Mouse (Mus musculus) neural tube, embryonic 13.5 days (tissue): ENCODE measurements around the gene Grm3. TPM values are rescaled to one million over a fixed set of nuclear protein-coding genes. Genes with fewer than 3 reads are reported as not detected.

Experiments
- ATAC-seq: fragments of 200-750 bp; cut with Nextera tagmentation; 2 replicates; pipeline ENCODE4 v1.8.0; 2017; ENCODE audit warnings: low read depth, mild to moderate bottlenecking, moderate TSS enrichment, moderate library complexity
- H3K27ac ChIP-seq: fragments of 300-500 bp; sonication (generic); replicated peaks from 2 replicates; pipeline ENCODE4 v1.5.1; 2015; ENCODE audit warnings: moderate library complexity, mild to moderate bottlenecking, inconsistent platforms
- H3K27me3 ChIP-seq: fragments of 300-500 bp; sonication (generic); 2 replicates; pipeline ENCODE4 v1.6.1; 2015; ENCODE audit warnings: mild to moderate bottlenecking, inconsistent platforms
- H3K36me3 ChIP-seq: fragments of 300-500 bp; sonication (generic); 2 replicates; pipeline ENCODE4 v1.6.1; 2015; ENCODE audit warnings: mild to moderate bottlenecking, inconsistent platforms
- H3K4me1 ChIP-seq: fragments of 300-500 bp; sonication (generic); replicated peaks from 2 replicates; pipeline ENCODE4 v1.6.1; 2015; ENCODE audit warnings: inconsistent platforms
- H3K4me2 ChIP-seq: fragments of 300-500 bp; sonication (generic); 2 replicates; pipeline ENCODE4 v1.6.1; 2015; ENCODE audit warnings: inconsistent platforms, mild to moderate bottlenecking, moderate library complexity
- H3K4me3 ChIP-seq: fragments of 300-500 bp; sonication (generic); 2 replicates; pipeline ENCODE4 v1.5.1; 2015; ENCODE audit warnings: mild to moderate bottlenecking, inconsistent platforms
- H3K9ac ChIP-seq: fragments of 300-500 bp; sonication (generic); 2 replicates; pipeline ENCODE4 v1.6.1; 2015; ENCODE audit warnings: moderate library complexity, mild to moderate bottlenecking, inconsistent platforms
- H3K9me3 ChIP-seq: fragments of 300-500 bp; sonication (generic); 2 replicates; pipeline ENCODE4 v1.6.1; 2016; ENCODE audit warnings: inconsistent platforms
- WGBS: fragments of 180-500 bp; shearing (Covaris S2); methylation state at CpG from one replicate; pipeline ENCODE4 v1.1.7; 2015; 5-methylcytosine and 5-hydroxymethylcytosine counted together
- polyA plus RNA-seq: library from polyadenylated mRNA; unstranded; fragments of >200 nt; fragmentation: Nextera tagmentation; extraction: Ambion mirVana; gene quantifications from 2 replicates; pipeline ENCODE4 v1.2.1, GENCODE M21; 2015

Grm3 gene
- 21.1 and 22.5 TPM in 2 replicates for polyA plus RNA-seq

DNA sequence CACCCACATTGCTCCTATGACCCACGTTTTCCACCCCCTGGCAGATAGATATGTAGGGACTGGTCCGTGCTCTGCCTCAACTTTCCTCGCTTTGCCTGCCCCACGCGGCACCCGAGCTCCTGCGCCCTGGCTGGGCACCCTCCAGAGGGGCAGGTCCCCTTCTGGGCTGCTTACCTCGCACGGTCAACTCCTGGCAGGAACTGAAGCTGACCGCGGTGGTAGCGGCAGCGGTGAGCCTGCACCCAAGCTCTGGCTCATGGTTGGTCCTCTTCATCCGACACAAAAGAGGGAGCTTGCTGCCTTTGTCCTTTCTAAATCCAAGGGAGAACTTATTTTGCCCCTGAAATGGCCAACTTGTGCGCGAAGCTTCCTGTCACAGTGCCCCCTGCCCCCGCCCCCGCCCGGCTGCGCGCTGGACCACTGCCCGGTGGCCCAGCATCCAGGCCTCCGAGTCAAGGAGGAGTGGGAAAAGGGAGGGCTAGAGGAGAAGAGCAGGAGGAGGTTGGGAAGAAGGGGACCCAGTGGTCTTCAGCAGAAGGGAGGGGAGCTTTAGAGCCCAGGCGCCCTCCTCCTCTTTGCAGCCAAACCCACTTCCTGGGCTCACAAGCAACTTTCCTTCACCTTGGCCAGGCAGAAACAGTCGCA, at the start of gene Grm3:
TSS of gene Grm3 (minus strand) at position 215 of the 645 bp plus-strand sequence.
- no peaks in the 10 kb centered on the region for H3K9me3 ChIP-seq
- H3K36me3 ChIP-seq = no peaks in the 10 kb centered on the region
- peak; percentile 77 for ATAC-seq
- H3K4me1 ChIP-seq = peaks cover 14% of the 10 kb centered on the region; the same call in 1 of the 2 replicates
- peak within 1 kb of the TSS; percentile 96 for H3K4me2 ChIP-seq
- peak within 1 kb of the TSS; percentile 68 for H3K4me3 ChIP-seq
- under 1% methylated on average over 25 of the region's 25 CpGs for WGBS
- peak within 1 kb of the TSS; percentile 84 for H3K9ac ChIP-seq
- H3K27me3 ChIP-seq = peaks cover 9% of the 10 kb centered on the region; the same call in 1 of the 2 replicates
- H3K27ac ChIP-seq = peak within 1 kb of the TSS; percentile 87

- no peak overlapping the region for H3K9ac ChIP-seq
- H3K4me1 ChIP-seq = no peaks in the 10 kb centered on the region
- H3K27me3 ChIP-seq = no peaks in the 10 kb centered on the region
- no peaks in the 10 kb centered on the region for H3K36me3 ChIP-seq
- H3K9me3 ChIP-seq = no peaks in the 10 kb centered on the region
- no peak overlapping the region for H3K4me2 ChIP-seq
- 79% methylated on average over 2 of the region's 2 CpGs for WGBS
- no peak for ATAC-seq
- no peak overlapping the region for H3K27ac ChIP-seq
- H3K4me3 ChIP-seq = no peak overlapping the region
Observed at GRCm38 (mm10) chr5:9755751-9756150, 30.8 kb upstream of the Grm3 start.

DNA sequence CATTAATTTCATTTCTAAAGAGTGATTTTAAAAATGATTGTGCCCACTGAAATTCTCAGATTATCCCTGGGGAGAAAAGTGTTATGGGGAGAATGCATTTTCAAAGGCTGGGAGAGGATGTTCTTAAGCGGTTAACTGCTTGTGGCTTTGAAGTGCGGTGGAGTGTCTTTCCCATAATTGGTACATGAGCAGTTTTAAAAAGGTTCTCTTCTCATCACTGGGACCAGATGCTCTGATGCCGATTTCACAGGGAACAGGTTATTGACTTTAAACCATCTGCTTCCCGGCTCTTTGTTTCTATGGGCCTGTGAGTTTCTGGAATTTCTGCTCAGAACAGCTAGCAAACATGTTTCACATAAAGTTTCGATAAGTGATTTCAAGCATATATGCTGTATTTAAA, 23.2 kb upstream of the Grm3 start:
- Histone ChIP-seq H3K9me3 (no peaks in the 10 kb centered on the region), H3K36me3 (no peaks in the 10 kb centered on the region), H3K27ac (no peak overlapping the region), H3K27me3 (no peaks in the 10 kb centered on the region), H3K9ac (no peak overlapping the region), H3K4me1 (no peaks in the 10 kb centered on the region), H3K4me2 (no peak overlapping the region), H3K4me3 (no peak overlapping the region)
- ATAC-seq = no peak
- 71% methylated on average over 5 of the region's 5 CpGs for WGBS

DNA sequence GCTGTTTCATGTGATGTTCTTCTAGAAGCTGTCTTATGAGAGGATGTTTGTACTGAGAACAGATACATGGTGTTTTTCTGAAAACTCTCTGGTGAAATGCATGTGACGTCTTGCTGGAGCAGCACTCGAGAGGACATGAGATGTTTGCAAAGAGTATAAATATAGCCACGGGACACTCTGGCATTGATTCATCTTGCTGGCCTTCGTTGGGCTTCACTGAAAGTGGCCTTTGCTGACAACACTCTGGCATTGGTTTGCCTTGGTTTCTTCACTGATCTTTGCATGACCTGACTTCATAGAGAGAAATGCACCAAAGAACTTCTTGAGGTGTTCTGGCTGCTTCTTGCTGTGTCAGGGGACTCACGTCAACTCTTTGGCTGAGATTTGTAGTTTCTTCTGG, 19.1 kb upstream of the Grm3 start:
- no peaks in the 10 kb centered on the region for H3K9me3 ChIP-seq
- H3K4me3 ChIP-seq = no peak overlapping the region
- no peak overlapping the region for H3K4me2 ChIP-seq
- no peaks in the 10 kb centered on the region for H3K36me3 ChIP-seq
- H3K9ac ChIP-seq = no peak overlapping the region
- 91% methylated on average over 5 of the region's 5 CpGs for WGBS
- H3K4me1 ChIP-seq = no peaks in the 10 kb centered on the region
- no peak for ATAC-seq
- H3K27me3 ChIP-seq = no peaks in the 10 kb centered on the region
- no peak overlapping the region for H3K27ac ChIP-seq

DNA sequence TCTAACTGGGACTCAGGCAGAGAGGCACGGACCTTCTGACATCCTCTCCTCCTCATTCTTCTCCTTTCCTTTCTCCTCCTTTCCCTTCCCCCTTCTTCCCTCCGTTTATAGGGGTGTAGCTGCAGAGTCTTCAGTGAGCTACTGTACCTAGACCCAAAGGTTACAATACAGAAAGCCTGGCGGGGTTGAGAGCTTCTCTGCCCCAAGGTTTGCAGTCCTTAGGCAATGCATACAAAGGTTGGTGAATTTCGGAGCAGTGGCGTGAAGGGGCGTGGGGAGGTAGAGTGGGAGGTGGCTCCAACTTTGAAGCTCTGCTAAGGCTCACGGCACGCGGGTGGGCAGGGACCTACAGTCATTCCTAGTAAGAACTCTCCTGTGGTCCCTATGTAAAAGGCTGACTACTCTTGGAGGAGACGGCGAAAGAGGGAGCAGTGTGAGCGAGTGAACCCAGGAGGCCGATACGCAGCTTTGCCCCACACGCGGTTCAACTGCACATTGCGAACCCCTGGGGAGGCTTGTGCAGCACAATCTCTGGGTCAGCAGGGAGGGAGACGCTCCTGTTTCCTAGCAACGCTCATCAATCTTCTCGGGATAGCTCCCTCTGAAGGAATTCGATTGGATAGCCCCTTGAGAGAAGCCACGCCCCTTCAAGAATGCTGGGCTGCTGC, 765 bp upstream of the Grm3 start:
- no peaks in the 10 kb centered on the region for H3K9me3 ChIP-seq
- H3K4me2 ChIP-seq = peak overlapping the region; percentile 96
- peak overlapping the region; percentile 84 for H3K9ac ChIP-seq
- ATAC-seq = peak; percentile 95
- WGBS = under 1% methylated on average over 22 of the region's 22 CpGs
- H3K27me3 ChIP-seq = peaks cover 9% of the 10 kb centered on the region; the same call in 1 of the 2 replicates
- peak overlapping the region; percentile 87 for H3K27ac ChIP-seq
- H3K4me3 ChIP-seq = peak overlapping the region; percentile 68
- no peaks in the 10 kb centered on the region for H3K36me3 ChIP-seq
- H3K4me1 ChIP-seq = peaks cover 14% of the 10 kb centered on the region; the same call in 1 of the 2 replicates

- H3K9me3 ChIP-seq = no peaks in the 10 kb centered on the region
- peaks cover 14% of the 10 kb centered on the region; the same call in 1 of the 2 replicates for H3K4me1 ChIP-seq
- 12% methylated on average over 13 of the region's 13 CpGs for WGBS
- peak overlapping the region; percentile 68 for H3K4me3 ChIP-seq
- peak overlapping the region; percentile 87 for H3K27ac ChIP-seq
- H3K4me2 ChIP-seq = peak overlapping the region; percentile 96
- peaks cover 9% of the 10 kb centered on the region; the same call in 1 of the 2 replicates for H3K27me3 ChIP-seq
- peak overlapping the region; percentile 84 for H3K9ac ChIP-seq
- ATAC-seq = peak; percentile 34
- no peaks in the 10 kb centered on the region for H3K36me3 ChIP-seq
Observed at GRCm38 (mm10) chr5:9724287-9724955, 549 bp downstream of the Grm3 start.

DNA sequence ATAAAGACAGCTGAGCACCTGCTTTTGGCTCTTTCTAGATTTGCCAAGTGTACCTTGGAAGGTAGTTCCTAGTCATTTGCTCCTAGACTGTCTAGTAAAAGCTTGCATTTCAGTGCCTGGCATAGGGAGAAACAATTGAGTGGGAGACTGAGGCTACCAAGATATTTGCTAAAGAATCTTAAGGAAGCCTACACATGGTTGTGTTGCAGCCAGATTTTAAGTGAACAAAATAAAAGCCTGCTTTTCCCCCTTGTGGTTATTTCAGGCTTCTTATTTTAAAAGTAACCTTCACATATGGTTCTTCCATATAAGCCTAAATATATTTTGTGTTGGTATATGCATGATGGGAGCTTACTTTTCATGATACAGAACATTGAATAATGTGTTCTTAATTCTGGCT, 3.8 kb downstream of the Grm3 start:
- ATAC-seq = no peak
- peaks cover 9% of the 10 kb centered on the region; the same call in 1 of the 2 replicates for H3K27me3 ChIP-seq
- H3K9me3 ChIP-seq = no peaks in the 10 kb centered on the region
- H3K4me1 ChIP-seq = peaks cover 14% of the 10 kb centered on the region; the same call in 1 of the 2 replicates
- no peak overlapping the region for H3K9ac ChIP-seq
- H3K4me2 ChIP-seq = 0 out of 2 replicates have a peak overlapping the region, but pooled peaks have one; percentile 1
- no peaks in the 10 kb centered on the region for H3K36me3 ChIP-seq
- no peak overlapping the region for H3K4me3 ChIP-seq
- H3K27ac ChIP-seq = no peak overlapping the region

- Histone ChIP-seq H3K27ac (no peak overlapping the region), H3K36me3 (no peaks in the 10 kb centered on the region), H3K9me3 (no peaks in the 10 kb centered on the region), H3K4me1 (no peaks in the 10 kb centered on the region), H3K4me3 (no peak overlapping the region), H3K27me3 (no peaks in the 10 kb centered on the region), H3K4me2 (no peak overlapping the region), H3K9ac (no peak overlapping the region)
- WGBS = 84% methylated on average over 5 of the region's 5 CpGs
- no peak for ATAC-seq
Observed at GRCm38 (mm10) chr5:9716295-9716694, 8.7 kb downstream of the Grm3 start.

DNA sequence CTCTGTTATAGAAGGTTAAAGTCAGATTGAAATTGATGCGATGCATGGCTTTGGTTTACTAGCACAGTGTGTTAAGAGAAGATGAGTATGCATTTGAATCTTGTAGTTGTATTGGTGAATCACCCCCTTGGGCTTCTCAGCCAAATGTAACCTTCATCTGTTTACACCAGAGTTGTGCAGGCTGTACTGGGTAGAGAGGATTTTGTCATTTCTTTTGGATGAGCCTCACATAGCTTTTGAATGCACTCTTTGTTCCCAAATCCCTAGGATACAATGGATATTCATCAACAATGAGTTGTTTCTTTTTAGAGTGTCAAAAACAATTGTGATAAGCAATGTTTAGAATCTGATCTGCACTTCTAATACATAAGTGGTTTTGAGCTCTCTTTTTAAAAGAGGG, 17.9 kb downstream of the Grm3 start:
- no peak for ATAC-seq
- H3K4me3 ChIP-seq = no peak overlapping the region
- H3K9ac ChIP-seq = no peak overlapping the region
- H3K9me3 ChIP-seq = no peaks in the 10 kb centered on the region
- H3K4me1 ChIP-seq = peaks cover 7% of the 10 kb centered on the region; the same call in 1 of the 2 replicates
- no peak overlapping the region for H3K27ac ChIP-seq
- no peaks in the 10 kb centered on the region for H3K27me3 ChIP-seq
- 94% methylated on average over 1 of the region's 1 CpGs for WGBS
- no peaks in the 10 kb centered on the region for H3K36me3 ChIP-seq
- H3K4me2 ChIP-seq = no peak overlapping the region

DNA sequence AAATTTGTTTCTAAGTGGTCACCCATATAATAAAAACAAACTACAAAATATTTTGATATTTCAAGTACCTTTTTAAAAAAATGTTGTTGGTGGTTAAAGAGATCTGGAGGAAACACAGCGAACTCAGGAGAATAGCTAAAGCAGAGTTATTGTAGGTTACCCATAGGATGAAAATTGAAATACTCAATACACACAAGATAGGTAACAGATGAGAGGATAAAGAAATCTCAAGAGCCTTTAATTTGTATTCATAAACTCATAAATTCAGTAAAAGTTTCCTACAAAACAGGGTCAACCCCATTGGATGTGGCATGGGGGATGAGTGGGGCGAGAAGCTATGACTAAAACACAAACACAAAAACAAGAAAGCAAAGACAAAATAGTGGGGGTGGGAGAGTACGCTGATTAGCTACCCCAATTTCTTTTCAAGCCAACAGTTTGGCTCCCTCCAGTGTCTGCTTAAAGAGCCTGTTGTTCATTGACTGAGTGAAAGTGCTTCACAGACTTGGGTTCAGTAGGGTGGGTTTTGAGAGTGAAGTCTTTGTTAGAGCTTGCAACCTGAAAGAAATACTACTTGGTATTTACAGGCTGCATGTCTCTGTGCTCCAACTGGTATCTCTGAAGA, 21.5 kb downstream of the Grm3 start:
- H3K4me1 ChIP-seq = peaks cover 7% of the 10 kb centered on the region; the same call in 1 of the 2 replicates
- no peak overlapping the region for H3K27ac ChIP-seq
- no peak overlapping the region for H3K4me2 ChIP-seq
- H3K9ac ChIP-seq = no peak overlapping the region
- no peaks in the 10 kb centered on the region for H3K27me3 ChIP-seq
- 27% methylated on average over 3 of the region's 3 CpGs for WGBS
- no peaks in the 10 kb centered on the region for H3K36me3 ChIP-seq
- no peak overlapping the region for H3K4me3 ChIP-seq
- H3K9me3 ChIP-seq = no peaks in the 10 kb centered on the region
- ATAC-seq = peak; percentile 84

DNA sequence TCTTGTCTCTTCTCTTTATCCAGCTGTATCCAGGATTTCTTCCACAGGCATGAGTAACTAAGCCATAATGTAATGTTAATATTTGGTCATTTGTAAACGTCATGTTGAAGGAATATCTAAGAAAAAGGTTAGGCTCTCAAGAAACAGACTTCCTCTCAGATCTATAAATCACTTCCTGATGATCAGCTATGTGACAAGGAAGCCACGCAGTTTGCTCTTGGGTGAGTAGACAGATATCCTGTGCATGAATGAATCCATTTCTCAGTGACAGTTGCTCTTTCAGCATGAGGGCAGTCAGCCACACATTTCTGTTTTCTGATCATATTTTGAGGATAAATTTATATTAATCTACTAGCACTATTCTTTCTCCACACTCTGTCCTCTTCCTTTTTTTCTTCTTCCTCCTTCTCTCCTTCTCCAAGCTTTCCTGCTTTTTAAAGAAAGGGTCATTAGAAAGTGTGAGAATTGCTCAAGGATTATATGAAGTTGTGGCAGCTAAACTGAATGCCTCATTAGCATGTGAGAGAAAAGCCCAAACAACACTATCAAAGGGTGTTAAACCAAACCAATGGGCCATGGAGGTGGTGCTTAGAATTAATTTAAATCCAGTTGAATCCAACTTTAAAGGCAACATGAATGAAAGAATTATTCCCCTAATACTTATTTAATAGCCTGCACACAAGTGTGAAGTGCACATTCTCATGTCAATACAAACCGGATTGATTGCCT, 22.1 kb downstream of the Grm3 start:
- Histone ChIP-seq H3K9ac (no peak overlapping the region), H3K9me3 (no peaks in the 10 kb centered on the region), H3K4me1 (peaks cover 7% of the 10 kb centered on the region; the same call in 1 of the 2 replicates), H3K36me3 (no peaks in the 10 kb centered on the region), H3K27me3 (no peaks in the 10 kb centered on the region), H3K27ac (no peak overlapping the region), H3K4me2 (no peak overlapping the region), H3K4me3 (no peak overlapping the region)
- ATAC-seq = peak; percentile 77; the same call in 1 of the 2 replicates
- WGBS = 12% methylated on average over 3 of the region's 3 CpGs
